Mouse (Mus musculus): Measurements from ENCODE around the gene Abca8b.
"Not testable (repeated sequence)": the region's sequence is repeated elsewhere in the genome, so short reads cannot be mapped to it uniquely, and the experiment has no call there.

The Abca8b gene

GRCm38 (mm10) chr11:109913156-109913555 is 82.5 kb downstream of the Abca8b start:
- not testable (repeated sequence) for DNase-seq (ENCODE audit: low read depth, low spot score)

DNA sequence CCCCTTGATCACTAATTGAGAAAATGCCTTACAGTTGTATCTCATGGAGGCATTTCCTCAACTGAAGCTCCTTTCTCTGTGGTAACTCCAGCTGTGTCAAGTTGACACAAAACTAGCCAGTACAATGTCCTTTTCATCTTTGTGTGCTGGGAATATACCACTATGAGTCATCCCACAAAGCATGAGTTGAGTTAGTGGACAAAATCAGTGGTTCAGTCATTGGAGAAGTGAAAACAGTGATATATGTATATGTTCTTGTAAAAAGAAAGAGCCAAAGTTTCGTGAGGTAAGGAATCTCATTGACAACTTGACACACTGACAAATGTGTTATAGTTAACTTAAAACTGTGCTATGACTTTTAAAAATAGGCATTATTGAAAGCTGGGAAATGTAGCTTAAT is 83.5 kb downstream of the Abca8b start:
- DNase-seq (ENCODE audit: low read depth, low spot score), result not testable (repeated sequence)

- no peak for DNase-seq (ENCODE audit: low read depth, low spot score)
Observed at GRCm38 (mm10) chr11:109909801-109910200, 85.8 kb downstream of the Abca8b start.

GRCm38 (mm10) chr11:109908207-109909031 is 87.2 kb downstream of the Abca8b start:
- no peak for DNase-seq (ENCODE audit: low read depth, low spot score)

DNA sequence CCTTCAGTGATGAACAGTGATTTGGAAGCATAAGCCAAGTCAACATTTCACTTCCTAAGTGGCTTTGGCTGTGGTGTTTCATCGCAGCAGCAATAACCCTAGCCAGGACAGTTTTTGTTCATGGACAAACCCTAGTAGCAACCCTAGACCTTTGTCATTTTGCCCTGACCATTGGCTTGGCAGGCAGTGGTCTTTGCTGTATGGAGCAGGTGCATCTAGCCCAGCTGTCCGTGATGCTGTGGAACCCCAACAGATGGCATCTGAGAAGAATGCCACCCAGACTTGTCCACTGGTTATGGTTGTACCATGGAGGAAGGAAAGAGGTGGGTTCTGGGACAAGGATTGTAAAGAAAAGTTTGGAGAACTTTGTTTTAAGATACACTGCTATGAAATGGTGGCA is 88.1 kb downstream of the Abca8b start:
- no peak for DNase-seq (ENCODE audit: low read depth, low spot score)

GRCm38 (mm10) chr11:109902616-109903598 is 92.7 kb downstream of the Abca8b start:
- DNase-seq (ENCODE audit: low read depth, low spot score), result no peak

DNA sequence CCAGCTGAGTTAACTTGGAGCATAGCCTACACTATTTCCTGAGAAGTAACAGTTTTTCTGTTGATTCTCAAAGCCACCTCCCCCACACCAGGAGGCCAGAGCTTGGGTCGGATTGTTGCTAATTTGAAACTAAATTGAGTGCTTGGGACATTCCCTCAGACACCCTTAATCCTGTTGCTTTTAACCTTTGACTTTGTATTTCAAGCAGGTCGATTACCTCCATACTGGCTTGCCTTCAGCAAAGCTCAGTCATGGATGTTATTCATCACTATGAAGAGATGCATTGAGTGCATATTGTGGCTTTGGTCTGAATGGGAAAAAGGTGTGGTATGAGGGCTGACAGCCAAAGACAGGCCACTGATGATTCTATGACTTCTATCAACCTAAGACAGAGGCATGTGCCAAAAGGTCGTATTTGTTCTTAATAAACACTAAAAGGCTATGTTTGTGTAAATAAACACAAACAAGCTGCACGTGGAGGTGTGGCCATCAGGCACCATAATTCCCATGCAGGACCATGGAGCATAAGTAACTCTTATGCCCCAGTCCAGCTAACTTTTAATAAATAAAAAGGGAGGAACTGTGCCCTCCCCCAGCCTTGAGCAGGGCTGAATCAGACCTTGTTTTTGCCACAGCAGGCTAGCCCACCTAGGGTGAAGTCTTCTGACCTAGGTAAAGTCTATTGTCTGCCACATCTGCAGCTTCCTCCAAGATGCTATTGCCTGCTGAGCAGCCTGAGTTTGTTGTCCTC is 95.0 kb downstream of the Abca8b start:
- no peak for DNase-seq (ENCODE audit: low read depth, low spot score)

GRCm38 (mm10) chr11:109898791-109899467 is 96.7 kb downstream of the Abca8b start:
- no peak for DNase-seq (ENCODE audit: low read depth, low spot score)

- DNase-seq (ENCODE audit: low read depth, low spot score), result no peak
Observed at GRCm38 (mm10) chr11:109895952-109896530, 99.6 kb downstream of the Abca8b start.

GRCm38 (mm10) chr11:109895496-109895895 is 100.1 kb downstream of the Abca8b start:
- no peak for DNase-seq (ENCODE audit: low read depth, low spot score)

DNA sequence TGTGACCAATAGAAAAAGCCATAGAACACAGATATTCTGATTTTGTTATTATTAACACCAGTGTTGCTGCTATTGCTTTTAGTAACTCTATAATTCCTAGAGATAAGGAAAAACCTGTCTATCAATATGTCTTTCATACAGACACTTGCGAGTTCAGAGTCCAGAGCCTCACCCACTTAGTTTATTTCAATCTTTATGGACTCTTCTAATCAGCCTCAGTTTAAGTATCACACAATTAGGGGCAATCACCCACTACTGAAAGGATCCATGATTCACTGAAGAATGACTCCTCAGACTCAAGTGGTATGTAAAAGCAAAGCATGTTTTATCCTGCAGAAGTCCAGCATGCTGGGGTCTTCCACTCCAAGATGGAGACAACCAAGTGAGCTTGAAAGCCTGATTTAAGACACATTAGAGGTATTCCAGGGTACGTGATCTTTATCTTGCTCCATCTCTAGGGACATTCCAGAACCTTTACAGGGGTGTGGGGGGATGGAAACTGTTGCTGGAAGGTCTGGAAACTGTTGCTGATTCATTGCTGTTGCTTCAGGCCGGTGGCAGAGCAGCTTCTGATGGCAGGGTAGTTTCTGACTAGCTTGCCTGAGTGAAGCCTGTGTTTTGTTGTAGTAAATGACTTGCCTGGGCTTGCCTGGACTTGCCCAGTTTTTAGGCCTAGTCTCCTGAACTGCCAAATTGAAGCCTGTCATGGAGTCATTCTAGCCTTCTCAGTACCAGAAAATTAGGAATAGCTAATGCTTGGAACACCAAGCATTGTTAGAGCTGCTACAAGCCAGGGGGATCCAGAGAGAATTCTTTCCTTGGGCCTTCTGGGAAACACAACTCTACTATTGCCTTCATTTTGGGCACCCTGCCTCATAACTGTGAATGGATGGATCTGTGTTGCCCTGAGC is 101.5 kb downstream of the Abca8b start:
- no peak for DNase-seq (ENCODE audit: low read depth, low spot score)

- DNase-seq (ENCODE audit: low read depth, low spot score), result no peak
Observed at GRCm38 (mm10) chr11:109891989-109892386, 103.7 kb downstream of the Abca8b start.

DNA sequence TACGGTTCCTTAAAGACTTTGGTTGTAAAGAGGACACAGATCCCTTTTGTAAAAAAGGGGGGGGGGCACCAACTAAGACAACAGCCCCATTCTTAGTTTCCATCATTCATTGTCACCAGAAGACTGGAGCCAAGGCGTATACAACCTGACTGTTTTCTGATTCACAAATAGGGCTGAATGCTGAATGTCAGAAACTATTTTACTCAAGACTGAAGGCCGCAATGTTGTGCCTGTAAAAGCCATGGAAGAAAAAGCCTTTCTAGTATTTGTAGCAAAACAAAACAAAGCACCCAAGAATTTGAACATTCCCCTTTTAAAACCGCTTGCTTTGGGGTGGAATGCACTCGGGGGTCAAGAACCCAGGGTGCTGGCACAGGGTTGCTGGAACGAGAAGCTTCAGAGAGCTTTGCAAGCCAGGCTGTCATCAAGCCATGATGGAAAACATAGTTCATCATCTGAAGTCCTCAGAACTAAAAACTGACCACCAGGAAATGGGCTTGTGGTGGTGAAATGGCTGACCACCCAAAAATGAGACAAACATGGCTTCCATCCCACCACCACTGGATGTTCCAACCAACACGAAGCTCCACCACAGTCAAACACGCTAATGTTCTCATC is 104.2 kb downstream of the Abca8b start:
- no peak for DNase-seq (ENCODE audit: low read depth, low spot score)

- DNase-seq (ENCODE audit: low read depth, low spot score), result no peak
Observed at GRCm38 (mm10) chr11:109889595-109889994, 106.0 kb downstream of the Abca8b start.

- DNase-seq (ENCODE audit: low read depth, low spot score), result no peak
Observed at GRCm38 (mm10) chr11:109886757-109887156, 108.9 kb downstream of the Abca8b start.

DNA sequence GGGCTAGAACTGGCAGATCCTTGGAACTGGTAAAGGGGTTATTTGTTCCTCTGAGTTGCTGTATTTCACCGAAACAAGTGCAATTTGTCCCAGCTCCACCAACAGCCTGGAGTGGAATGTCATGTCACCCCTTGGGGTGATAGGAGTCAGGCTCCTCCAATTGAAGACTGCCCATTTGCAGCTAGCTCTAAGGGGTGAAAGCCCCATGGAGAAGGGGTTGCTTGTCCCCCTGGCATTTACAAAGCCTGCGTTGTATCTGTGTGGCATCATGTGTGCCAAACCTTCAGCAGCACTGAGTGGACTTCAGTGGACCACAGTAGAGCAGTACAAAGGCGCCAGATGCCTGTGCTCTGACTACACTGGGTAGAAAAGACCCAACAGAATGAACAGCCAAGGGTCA is 110.1 kb downstream of the Abca8b start:
- DNase-seq (ENCODE audit: low read depth, low spot score), result no peak

DNA sequence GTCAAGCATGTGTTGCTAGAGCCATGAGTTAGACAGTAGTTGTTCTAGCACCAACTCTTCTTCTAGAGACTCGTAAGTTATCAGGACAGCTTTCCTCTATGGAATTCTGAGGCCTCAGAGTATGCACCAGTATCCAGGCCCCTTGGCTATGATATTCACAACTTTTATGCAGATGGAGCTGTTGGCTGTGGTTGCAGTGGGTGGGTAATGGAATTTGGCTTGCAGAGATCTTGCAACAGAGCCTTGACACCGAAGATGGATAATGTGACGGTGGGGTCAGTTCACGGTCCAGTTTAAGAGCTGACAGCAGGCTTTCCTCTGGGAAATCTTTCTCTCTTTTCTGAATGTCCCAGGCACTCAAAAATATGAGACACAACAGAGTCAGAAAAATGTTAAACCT is 110.8 kb downstream of the Abca8b start:
- no peak for DNase-seq (ENCODE audit: low read depth, low spot score)

- DNase-seq (ENCODE audit: low read depth, low spot score), result no peak
Observed at GRCm38 (mm10) chr11:109884126-109884525, 111.5 kb downstream of the Abca8b start.

All from c-Kit-negative CD71-positive TER-119-positive erythroid progenitor cells, embryonic 14.5 days (primary cell).